Mouse (Mus musculus) olfactory bulb, adult 2 months (tissue): ENCODE measurements at regions not wholly inside any gene's neighbourhood (a gene's known extent, or its start where the extent isn't known, plus 50 kb on each side); places are given as distances from the start of the nearest gene placed in this dataset.

ENCODE experiments used
- CTCF ChIP-seq: fragments of 200-500 bp; IDR thresholded peaks from 2 replicates; pipeline ENCODE4 v1.5.1; 2012; ENCODE audit warnings: low read depth, mild to moderate bottlenecking, low read length, moderate library complexity; ENCODE audit not compliant: insufficient read depth
- POLR2A ChIP-seq: fragments of 200-500 bp; IDR thresholded peaks from 2 replicates; pipeline ENCODE4 v1.6.1; 2012; ENCODE audit warnings: mild to moderate bottlenecking, low read depth, low read length, moderate library complexity; ENCODE audit not compliant: insufficient read depth

- TF ChIP-seq CTCF = no peak
- no peak for TF ChIP-seq POLR2A
These were observed 79.0 kb upstream of the Enpep start for GRCm38 (mm10) chr3:129411389-129412054.
